Mouse (Mus musculus): ENCODE data around the gene Fbxo7.

DNA sequence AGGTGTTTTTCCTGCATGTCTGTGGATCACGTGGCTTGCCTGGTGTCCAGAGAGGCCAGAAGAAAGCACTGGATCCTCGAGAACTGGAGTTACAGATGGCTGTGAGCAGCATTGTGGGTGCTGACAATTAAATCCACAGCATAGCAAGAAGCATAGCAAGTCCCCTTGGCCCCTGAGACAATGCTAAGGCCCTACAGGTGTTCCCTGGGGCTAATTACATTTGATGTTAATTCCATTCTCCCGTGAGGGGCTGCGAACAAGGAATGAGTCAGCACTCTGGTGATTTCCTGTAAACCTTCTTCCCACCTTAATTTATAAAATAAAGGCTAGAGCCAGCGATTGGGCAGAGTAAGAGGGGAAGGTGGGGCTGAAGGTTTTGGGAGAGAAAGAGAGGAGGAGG is 3.0 kb upstream of the Fbxo7 start:
- TF ChIP-seq GATA1 (IDR thresholded peaks at IDR 0.05; ENCODE audit: borderline replicate concordance, low read length), result no peak
- no peak for TF ChIP-seq FLI1 (IDR thresholded peaks at IDR 0.05; ENCODE audit: low read length)

Data from megakaryocyte, embryonic 14.5 days (primary cell).